Mouse (Mus musculus) gastrocnemius, postnatal 36 days (tissue): Measurements from ENCODE around the gene Olfr50. TPM values are rescaled to one million over a fixed set of nuclear protein-coding genes. Genes with fewer than 3 reads are reported as not detected.

Experiments used
- DNase-seq, 2 experiments: peaks; one replicate each; pipeline ENCODE4 v3.0.0; 2022
- intact Hi-C: fragments of 180-260 bp; cut with DNase I; formaldehyde crosslinking; loops from one replicate; pipeline ENCODE4 v1.15.1; 2025
- long read RNA-seq, 2 experiments: library from polyadenylated mRNA; stranded (forward); transcript quantifications; one replicate each; pipeline ENCODE4 v2.0.0; 2021
- total RNA-seq, 2 experiments: library from RNA; stranded (reverse); gene quantifications; 2 replicates each; pipeline ENCODE4 v1.2.3; 2021

Olfr50 gene
- total RNA-seq: not detected
- long read RNA-seq, experiment 1: 0 reads
- long read RNA-seq, experiment 2: 0 reads

DNA sequence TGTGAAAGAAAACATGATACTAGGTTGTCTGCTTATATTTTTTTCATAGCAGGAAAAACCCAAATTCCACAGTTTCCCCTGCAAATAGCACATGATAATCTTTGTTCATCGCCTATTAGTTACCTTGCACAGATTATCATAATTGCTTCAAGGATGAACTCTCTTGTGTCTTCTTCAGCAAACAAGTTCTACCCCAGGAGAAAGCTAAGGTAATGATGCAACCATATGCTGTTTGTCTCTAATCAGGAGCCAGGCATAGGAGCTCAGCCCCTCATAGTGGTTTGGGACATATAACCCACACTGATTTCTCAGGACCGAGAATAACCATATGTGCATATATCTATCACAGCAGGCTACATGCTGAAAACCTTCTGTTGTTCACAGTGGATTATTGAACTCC is at the start of gene Olfr50:
Olfr50 (plus strand) TSS at position 301 of the 400 bp plus-strand sequence.
- intact Hi-C loops: no loop called here
- DNase-seq: no peak

DNA sequence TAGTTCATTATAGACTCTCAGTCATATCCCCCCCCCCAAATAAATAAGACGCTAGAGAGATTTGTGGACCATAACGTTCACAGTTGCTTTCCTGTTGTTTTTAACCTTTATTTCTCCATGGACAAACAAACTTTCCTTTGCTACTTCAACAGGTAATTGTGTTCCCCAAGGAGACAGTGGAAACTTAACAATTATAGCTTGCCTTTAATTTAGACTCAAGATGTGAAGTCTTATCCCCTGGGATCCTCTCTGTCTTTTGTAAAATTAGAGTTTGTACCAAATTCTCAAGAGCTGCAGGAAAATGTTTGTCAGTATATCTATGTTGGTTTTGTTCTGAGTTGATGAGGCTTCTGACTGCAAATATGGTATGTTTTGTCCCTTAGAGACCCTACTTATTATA is 6.4 kb upstream of the Olfr50 start, which contains the start of gene Olfr348:
Olfr348 (plus strand) TSS at position 301 of the 400 bp plus-strand sequence.
- intact Hi-C loops: no loop called here
- DNase-seq: no peak

DNA sequence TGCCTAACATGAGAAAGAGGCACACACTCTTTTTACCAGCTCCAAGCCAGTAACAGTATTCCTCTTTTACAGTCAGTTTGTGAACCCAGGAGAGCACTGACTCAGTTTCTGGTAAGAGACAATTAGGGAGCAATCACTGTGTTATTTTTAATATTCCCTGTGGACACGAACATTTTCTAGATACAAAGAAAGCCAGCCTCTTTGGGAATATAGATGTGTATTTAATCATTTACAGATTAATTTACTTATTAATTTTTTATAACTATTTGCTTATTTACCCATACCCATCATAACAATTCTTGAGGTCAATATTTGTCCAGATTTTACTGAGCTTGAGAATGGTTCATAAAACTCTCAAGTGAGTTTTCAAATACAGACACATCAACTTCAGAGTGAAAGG is 26.6 kb downstream of the Olfr50 start, which contains the start of gene Olfr3:
Olfr3 (minus strand) TSS at position 101 of the 400 bp plus-strand sequence.
- DNase-seq: no peak
- intact Hi-C loops: no loop called here

DNA sequence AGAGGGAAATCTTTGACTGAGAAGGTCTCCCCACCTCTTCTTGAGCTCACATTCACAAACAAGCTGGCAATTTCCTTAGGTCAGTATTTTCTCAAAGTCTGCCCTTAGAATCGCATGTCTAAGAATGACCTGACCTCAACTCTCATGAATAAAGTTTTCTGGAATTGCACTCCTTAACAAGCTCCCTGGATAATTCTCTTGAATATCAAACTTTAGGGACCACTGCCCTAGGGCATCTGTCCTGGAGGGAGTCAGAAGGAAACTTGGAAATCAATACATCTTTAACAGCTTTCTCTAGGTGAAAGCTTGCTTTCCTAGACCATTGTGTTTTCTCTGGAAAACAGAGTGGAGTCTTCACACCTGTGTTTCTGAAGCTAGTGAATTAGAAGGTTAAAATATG is 55.7 kb downstream of the Olfr50 start, which contains the start of gene Olfr350:
Olfr350 (plus strand) TSS at position 301 of the 400 bp plus-strand sequence.
- no peak for DNase-seq
- intact Hi-C loops: no loop called here

Other genes with a start within 250 kb of the Olfr50 start
- not detected for gene Olfr344, start 223.9 kb upstream of the Olfr50 start, total RNA-seq
- not detected for gene Olfr345, start 150.5 kb upstream of the Olfr50 start, total RNA-seq
- gene Olfr346, start 104.8 kb upstream of the Olfr50 start, total RNA-seq: not detected
- not detected for gene Olfr347, start 58.6 kb upstream of the Olfr50 start, total RNA-seq
- gene Olfr348, start 6.3 kb upstream of the Olfr50 start, total RNA-seq: not detected
- gene Olfr3, start 26.5 kb downstream of the Olfr50 start, total RNA-seq: not detected
- gene Olfr350, start 55.8 kb downstream of the Olfr50 start, total RNA-seq: not detected
- gene Olfr351, start 72.1 kb downstream of the Olfr50 start, total RNA-seq: not detected
- gene Olfr352, start 77.9 kb downstream of the Olfr50 start, total RNA-seq: not detected
- gene Olfr353, start 102.4 kb downstream of the Olfr50 start, total RNA-seq: not detected
- gene Olfr354, start 115.1 kb downstream of the Olfr50 start, total RNA-seq: not detected
- not detected for gene Olfr355, start 138.4 kb downstream of the Olfr50 start, total RNA-seq
- not detected for gene Olfr356, start 146.6 kb downstream of the Olfr50 start, total RNA-seq
- gene Olfr357, start 203.3 kb downstream of the Olfr50 start, total RNA-seq: not detected
- not detected for gene Olfr358, start 218.8 kb downstream of the Olfr50 start, total RNA-seq